Mouse (Mus musculus): ENCODE measurements at regions not wholly inside any gene's neighbourhood (a gene's known extent, or its start where the extent isn't known, plus 50 kb on each side); places are given as distances from the start of the nearest gene placed in this dataset.
A peak's percentile ranks its signal among the peaks of the same experiment; 100 is the strongest.

DNA sequence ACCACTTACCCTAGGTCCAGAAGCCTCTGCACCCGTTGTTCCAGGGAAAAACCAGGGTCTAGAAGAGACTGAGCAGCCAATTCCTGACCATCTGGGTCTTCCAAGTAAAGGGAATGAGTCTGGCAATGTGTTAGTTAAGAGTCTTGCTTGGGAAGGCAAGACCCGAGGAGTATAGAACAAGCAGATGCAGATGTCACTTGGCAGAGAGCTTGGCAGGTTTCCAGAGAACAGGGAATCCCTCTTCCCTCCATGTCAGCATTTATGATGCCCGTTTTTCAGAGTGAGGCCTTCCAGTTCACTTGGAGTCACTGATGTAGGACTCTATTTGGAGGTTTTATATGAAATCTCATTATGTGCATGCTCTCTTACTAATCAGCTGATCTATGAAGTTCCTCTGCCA, 231.1 kb downstream of the Bcl2 start:
- ATAC-seq (replicated peaks), result no peak
- H3K36me3 ChIP-seq (replicated peaks), result no peaks in the 10 kb centered on the region
- no peaks in the 10 kb centered on the region; the same call in 1 of the 2 replicates for H3K9me3 ChIP-seq
- H3K27ac ChIP-seq, result no peak overlapping the region
- H3K9ac ChIP-seq, result no peak overlapping the region
- no peak overlapping the region for H3K4me3 ChIP-seq
- 63% methylated on average over 3 of the region's 3 CpGs for WGBS
- H3K4me2 ChIP-seq, result no peak overlapping the region
- H3K27me3 ChIP-seq (replicated peaks), result no peaks in the 10 kb centered on the region
- no peaks in the 10 kb centered on the region for H3K4me1 ChIP-seq

DNA sequence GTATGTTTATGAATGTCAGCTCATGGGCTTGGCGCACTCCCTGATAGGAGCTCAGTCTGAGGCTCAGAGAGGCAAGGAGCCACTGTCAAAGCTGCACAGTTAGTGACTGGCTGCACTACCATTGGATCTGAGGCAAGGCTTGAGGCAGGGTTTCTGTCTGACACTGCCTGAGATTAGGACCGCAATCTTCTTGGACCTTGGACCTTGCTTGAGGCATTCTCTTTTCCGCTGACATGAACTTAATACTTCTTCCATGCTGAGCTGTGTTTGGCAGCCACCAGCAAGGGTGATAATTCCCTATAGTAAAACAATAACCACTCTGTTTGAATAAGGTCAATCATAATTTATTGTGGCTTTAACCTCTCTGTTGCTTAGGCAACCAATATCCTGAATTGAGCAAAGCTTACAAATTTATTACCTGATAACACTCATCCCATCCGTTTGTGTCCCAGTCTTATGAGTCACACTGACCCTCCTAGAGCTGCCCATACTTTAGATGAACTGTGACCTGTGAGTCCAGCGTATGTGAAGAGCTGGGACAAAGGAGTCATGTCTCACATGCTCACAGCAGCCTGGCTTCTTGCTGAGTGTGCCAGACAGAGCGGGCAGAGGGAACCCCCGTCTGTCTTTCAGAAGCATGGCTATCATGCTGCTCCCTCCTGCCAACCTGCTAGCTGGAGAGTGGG, 236.3 kb downstream of the Bcl2 start:
- ATAC-seq (replicated peaks), result 0 out of 2 replicates have a peak, but pooled peaks have one; percentile 24
- H3K9ac ChIP-seq, result no peak overlapping the region
- H3K4me1 ChIP-seq, result no peaks in the 10 kb centered on the region
- 70% methylated on average over 7 of the region's 7 CpGs for WGBS
- H3K4me3 ChIP-seq, result no peak overlapping the region
- H3K36me3 ChIP-seq (replicated peaks), result no peaks in the 10 kb centered on the region
- no peak overlapping the region for H3K27ac ChIP-seq
- no peaks in the 10 kb centered on the region for H3K27me3 ChIP-seq (replicated peaks)
- no peaks in the 10 kb centered on the region for H3K9me3 ChIP-seq
- no peak overlapping the region for H3K4me2 ChIP-seq

DNA sequence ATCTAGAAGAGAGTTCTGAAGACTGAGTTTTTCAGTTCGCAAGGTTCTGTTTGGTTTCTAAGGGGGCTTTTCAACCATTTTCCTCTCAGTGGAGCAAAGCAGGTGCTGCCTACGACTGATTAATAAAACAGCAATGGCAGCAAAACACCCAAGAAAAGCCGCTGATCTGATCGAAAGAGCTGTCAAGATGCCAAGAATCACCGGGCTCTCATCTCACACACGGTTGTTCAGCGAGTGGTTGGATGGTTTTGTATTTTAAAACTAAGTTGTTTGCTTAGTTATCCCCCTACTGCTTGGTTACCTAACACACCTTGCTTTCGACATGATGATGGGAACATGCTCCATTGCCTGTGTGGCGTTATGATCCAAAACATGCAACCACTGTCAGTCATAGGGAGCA, 246.1 kb downstream of the Bcl2 start:
- H3K9me3 ChIP-seq, result no peaks in the 10 kb centered on the region
- no peak overlapping the region for H3K4me2 ChIP-seq
- 90% methylated on average over 9 of the region's 9 CpGs for whole genome bisulfite sequencing
- ATAC-seq (replicated peaks), result no peak
- H3K4me3 ChIP-seq, result no peak overlapping the region
- H3K9ac ChIP-seq, result no peak overlapping the region
- no peaks in the 10 kb centered on the region for H3K27me3 ChIP-seq (replicated peaks)
- no peaks in the 10 kb centered on the region for H3K36me3 ChIP-seq (replicated peaks)
- H3K27ac ChIP-seq, result no peak overlapping the region
- H3K4me1 ChIP-seq, result peaks cover 9% of the 10 kb centered on the region; the same call in 1 of the 2 replicates

DNA sequence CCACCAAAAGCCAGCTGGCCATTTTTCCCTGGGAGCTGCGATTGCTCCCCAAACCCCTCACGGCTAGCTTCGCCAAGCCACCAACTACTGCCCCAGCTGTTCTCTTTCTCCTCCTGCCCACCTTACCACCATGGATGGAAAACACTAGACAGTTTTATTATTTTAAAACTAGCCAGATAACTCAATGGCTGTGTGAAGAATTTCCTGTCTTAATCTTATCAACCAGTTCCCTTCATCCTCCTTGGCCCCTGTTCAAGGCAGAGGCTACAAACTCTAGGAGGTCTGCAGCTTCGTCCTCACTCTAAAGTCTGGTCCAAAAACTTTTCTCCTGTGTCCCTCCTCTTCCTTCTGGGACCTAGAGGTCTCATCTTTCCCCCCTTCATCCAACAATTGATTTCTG, 247.4 kb downstream of the Bcl2 start:
- H3K9me3 ChIP-seq, result no peaks in the 10 kb centered on the region
- H3K4me1 ChIP-seq, result peaks cover 9% of the 10 kb centered on the region; the same call in 1 of the 2 replicates
- WGBS, result 72% methylated on average over 4 of the region's 4 CpGs
- H3K4me3 ChIP-seq, result no peak overlapping the region
- no peaks in the 10 kb centered on the region for H3K27me3 ChIP-seq (replicated peaks)
- no peaks in the 10 kb centered on the region for H3K36me3 ChIP-seq (replicated peaks)
- no peak overlapping the region for H3K9ac ChIP-seq
- ATAC-seq (replicated peaks), result no peak
- no peak overlapping the region for H3K27ac ChIP-seq
- no peak overlapping the region for H3K4me2 ChIP-seq

DNA sequence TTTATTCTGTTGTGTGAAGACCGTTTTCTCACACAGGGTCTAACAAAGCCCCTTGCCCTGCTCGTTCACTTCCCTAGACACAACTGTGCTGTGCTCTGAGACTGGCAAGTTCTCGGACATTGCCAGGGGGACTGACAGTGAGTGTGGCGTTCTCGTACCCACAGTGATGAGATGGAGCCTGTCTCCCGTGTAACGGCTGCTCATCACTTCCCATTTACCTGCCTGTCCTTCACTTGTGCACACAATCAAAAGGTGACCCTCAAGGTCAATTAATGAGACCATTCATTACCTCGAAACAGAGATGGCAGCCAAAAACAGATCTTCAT, 248.1 kb downstream of the Bcl2 start:
- Histone ChIP-seq H3K9me3 (no peaks in the 10 kb centered on the region), H3K4me3 (no peak overlapping the region), H3K4me1 (peaks cover 9% of the 10 kb centered on the region; the same call in 1 of the 2 replicates), H3K27me3 (replicated peaks) (no peaks in the 10 kb centered on the region), H3K36me3 (replicated peaks) (no peaks in the 10 kb centered on the region), H3K4me2 (no peak overlapping the region), H3K9ac (no peak overlapping the region), H3K27ac (no peak overlapping the region)
- 31% methylated on average over 8 of the region's 8 CpGs for WGBS
- ATAC-seq (replicated peaks), result peak; percentile 67

DNA sequence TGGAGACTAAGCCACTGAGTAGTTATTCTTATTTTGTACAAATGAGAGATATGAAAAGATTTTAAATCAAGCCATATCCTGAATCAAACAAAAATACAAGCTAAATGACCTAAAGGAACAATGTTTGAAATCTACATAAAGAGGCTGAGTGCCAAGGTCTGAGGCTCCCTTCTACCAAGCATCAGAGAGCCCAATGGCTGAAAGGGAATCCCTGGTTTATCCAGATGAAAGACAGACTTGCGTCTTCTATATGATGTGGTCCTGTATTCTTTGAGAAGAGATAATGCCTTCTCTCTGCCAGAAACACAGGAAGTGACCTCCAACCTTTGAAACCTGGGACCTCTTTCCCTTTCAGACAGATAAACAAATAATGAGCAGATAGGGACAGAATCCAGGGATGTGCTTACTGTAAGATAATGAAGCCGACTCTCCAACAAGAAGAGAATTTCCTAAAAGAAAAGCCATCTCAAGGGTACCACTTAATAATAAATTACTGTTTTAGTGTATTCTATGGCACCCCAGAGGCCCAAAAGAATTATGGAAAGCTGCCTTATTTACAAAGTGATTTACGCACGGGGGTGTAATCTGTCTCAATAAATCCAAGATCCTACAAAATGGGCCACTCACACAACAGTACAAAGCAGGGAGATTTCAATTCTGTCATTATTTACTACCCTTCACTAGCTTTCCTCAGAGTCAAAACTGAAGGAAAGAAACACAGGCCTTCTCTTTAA, 248.7 kb downstream of the Bcl2 start:
- Histone ChIP-seq H3K36me3 (replicated peaks) (no peaks in the 10 kb centered on the region), H3K4me2 (no peak overlapping the region), H3K27me3 (replicated peaks) (no peaks in the 10 kb centered on the region), H3K4me1 (peaks cover 9% of the 10 kb centered on the region; the same call in 1 of the 2 replicates), H3K9ac (no peak overlapping the region), H3K9me3 (no peaks in the 10 kb centered on the region), H3K27ac (no peak overlapping the region), H3K4me3 (no peak overlapping the region)
- WGBS, result 34% methylated on average over 4 of the region's 4 CpGs
- ATAC-seq (replicated peaks), result peak; percentile 45; the same call in 1 of the 2 replicates

DNA sequence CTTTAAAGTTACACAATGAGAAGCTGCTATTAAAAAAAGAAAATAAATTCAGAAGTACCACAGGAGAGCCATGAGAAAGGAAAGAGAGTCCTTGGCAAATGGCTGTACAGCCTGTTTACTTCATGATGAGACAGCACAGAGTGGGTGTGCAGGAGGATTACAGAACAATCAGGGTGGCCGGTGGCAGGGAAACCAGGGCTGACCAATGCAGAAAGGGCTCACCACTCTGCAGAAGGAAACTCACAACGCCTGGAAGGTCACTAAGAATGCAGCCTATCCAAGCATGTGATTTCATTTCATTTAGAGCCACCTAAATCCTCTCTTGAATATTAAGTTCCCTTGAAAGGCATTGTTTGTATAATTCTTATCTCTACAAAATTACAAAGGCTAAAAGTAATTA, 249.3 kb downstream of the Bcl2 start:
- H3K9ac ChIP-seq, result no peak overlapping the region
- no peak overlapping the region for H3K4me2 ChIP-seq
- no peak overlapping the region for H3K27ac ChIP-seq
- H3K4me3 ChIP-seq, result no peak overlapping the region
- peaks cover 9% of the 10 kb centered on the region; the same call in 1 of the 2 replicates for H3K4me1 ChIP-seq
- no peaks in the 10 kb centered on the region for H3K36me3 ChIP-seq (replicated peaks)
- ATAC-seq (replicated peaks), result peak; percentile 45; the same call in 1 of the 2 replicates
- H3K9me3 ChIP-seq, result no peaks in the 10 kb centered on the region
- H3K27me3 ChIP-seq (replicated peaks), result no peaks in the 10 kb centered on the region
- WGBS, result 9% methylated on average over 2 of the region's 2 CpGs

DNA sequence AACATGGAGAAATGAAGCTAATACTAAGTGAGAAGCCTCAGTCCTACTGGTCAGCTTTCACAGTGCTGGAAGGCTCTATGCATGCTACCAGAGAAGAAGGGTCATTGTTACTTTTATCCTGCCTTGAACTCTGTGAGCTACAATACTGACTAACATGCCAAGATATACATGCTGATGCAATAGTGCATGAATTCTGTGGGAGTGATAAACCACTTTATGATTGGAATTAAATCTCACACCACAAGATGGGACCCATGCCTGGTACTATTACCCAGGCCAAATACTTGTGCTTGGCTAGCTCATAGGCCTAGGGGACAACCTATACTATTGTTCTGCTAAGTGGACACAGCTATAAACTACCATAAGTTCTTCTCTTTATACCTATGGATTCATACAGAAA, 251.5 kb downstream of the Bcl2 start:
- ATAC-seq (replicated peaks), result no peak

DNA sequence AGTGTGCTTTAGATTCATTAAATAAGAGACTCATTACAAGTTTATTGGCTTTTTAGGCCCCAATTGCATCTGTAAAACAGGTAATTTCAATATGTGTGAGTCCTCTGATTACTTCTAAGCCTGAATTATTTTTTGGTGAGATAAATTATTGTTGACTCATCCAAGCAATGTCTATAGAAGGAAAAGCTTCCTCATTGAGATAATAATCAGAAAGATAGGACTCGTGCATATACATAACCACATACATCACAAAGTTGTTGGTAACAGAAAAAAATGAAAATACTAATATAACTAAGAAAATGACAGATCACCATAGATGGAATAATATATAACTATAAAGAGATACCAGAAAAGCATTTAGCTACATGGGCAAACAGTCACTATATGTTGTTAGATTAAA, 252.0 kb downstream of the Bcl2 start:
- 95% methylated on average over 1 of the region's 1 CpGs for WGBS
- Histone ChIP-seq H3K27ac (no peak overlapping the region), H3K9me3 (no peaks in the 10 kb centered on the region), H3K4me1 (peaks cover 9% of the 10 kb centered on the region; the same call in 1 of the 2 replicates), H3K4me3 (no peak overlapping the region), H3K36me3 (replicated peaks) (no peaks in the 10 kb centered on the region), H3K4me2 (no peak overlapping the region), H3K9ac (no peak overlapping the region), H3K27me3 (replicated peaks) (no peaks in the 10 kb centered on the region)
- ATAC-seq (replicated peaks), result no peak

More for the DNA sequence above, 251.5 kb downstream of the Bcl2 start:
- H3K4me1 ChIP-seq, result peaks cover 9% of the 10 kb centered on the region; the same call in 1 of the 2 replicates
- H3K9me3 ChIP-seq, result no peaks in the 10 kb centered on the region
- H3K27ac ChIP-seq, result no peak overlapping the region
- no peak overlapping the region for H3K9ac ChIP-seq
- no peaks in the 10 kb centered on the region for H3K36me3 ChIP-seq (replicated peaks)
- no peak overlapping the region for H3K4me2 ChIP-seq
- no peak overlapping the region for H3K4me3 ChIP-seq
- H3K27me3 ChIP-seq (replicated peaks), result no peaks in the 10 kb centered on the region

DNA sequence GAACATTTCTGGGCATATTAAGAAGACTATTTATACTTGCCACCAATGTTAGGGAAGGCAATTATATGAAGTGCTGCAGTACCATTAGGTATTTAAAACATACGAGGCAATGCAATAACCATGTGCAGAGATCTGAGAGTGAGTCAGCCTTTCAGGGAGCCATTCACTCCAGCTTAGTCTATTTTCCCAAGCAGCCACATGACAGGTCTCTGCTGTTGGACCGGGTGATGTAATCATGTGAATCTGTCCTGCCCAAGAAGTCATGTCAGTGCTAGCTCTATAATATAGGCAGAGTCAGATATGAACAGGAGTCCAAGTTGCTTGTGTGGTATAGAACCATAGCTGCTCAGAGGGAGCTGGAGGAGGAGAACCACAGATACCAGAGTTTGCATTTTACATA, 253.1 kb downstream of the Bcl2 start:
- Histone ChIP-seq H3K4me3 (no peak overlapping the region), H3K9ac (no peak overlapping the region), H3K36me3 (replicated peaks) (no peaks in the 10 kb centered on the region), H3K4me2 (no peak overlapping the region), H3K27me3 (replicated peaks) (no peaks in the 10 kb centered on the region), H3K4me1 (peaks cover 8% of the 10 kb centered on the region; the same call in 1 of the 2 replicates), H3K27ac (no peak overlapping the region), H3K9me3 (no peaks in the 10 kb centered on the region)
- 88% methylated on average over 2 of the region's 2 CpGs for WGBS
- no peak for ATAC-seq (replicated peaks)

DNA sequence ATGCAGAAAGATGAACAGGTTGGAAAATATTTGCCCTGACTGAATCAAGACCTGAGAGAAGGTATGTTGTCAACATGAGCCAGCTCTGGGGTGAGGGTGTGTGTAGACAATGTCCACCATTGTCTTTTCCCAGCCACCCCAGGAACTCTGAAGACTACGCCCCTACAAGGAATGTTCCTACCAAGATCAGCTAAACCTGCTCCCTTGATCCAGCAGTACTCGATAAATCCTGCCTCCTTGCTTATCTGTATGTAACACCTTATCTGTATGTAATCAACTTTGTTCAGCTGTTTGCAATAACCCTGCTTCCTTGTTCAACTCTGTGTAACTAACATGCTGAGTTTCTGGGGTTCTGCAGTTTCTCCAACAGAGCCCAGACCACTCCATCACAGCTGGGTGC, 264.3 kb downstream of the Bcl2 start:
- H3K4me3 ChIP-seq, result no peak overlapping the region
- no peak overlapping the region for H3K9ac ChIP-seq
- H3K36me3 ChIP-seq (replicated peaks), result no peaks in the 10 kb centered on the region
- H3K9me3 ChIP-seq, result no peaks in the 10 kb centered on the region
- H3K4me1 ChIP-seq, result no peaks in the 10 kb centered on the region
- no peak for ATAC-seq (replicated peaks)
- H3K27ac ChIP-seq, result no peak overlapping the region
- no peaks in the 10 kb centered on the region for H3K27me3 ChIP-seq (replicated peaks)
- 79% methylated on average over 2 of the region's 2 CpGs for WGBS
- H3K4me2 ChIP-seq, result no peak overlapping the region

Measured in midbrain, embryonic 15.5 days (tissue).